Mouse (Mus musculus): ENCODE results near the gene Ostn. TPM values are rescaled to one million over a fixed set of nuclear protein-coding genes. Genes with fewer than 3 reads are reported as not detected.
A peak's percentile ranks its signal among the peaks of the same experiment; 100 is the strongest.

Gene Ostn
- total and polyA plus RNA-seq, 2 experiments from 2014 or later = not detected

GRCm38 (mm10) chr16:27354464-27354863, 47.2 kb downstream of the Ostn start:
- H3K9me3 ChIP-seq (ENCODE audit: low read length) = no peaks in the 10 kb centered on the region
- no peaks in the 10 kb centered on the region for H3K36me3 ChIP-seq (ENCODE audit: insufficient read depth, low read length)
- H3K9ac ChIP-seq (replicated peaks; ENCODE audit: low read length, poor library complexity, severe bottlenecking) = no peak overlapping the region
- no peak for ATAC-seq (ENCODE audit: low FRiP score)
- H3K4me2 ChIP-seq (ENCODE audit: low read depth, low read length, poor library complexity, severe bottlenecking) = no peak overlapping the region
- TF ChIP-seq CTCF (IDR thresholded peaks at IDR 0.05) = no peak
- WGBS = 91% methylated on average over 2 of the region's 2 CpGs
- H3K27me3 ChIP-seq (ENCODE audit: insufficient read depth, low read length) = no peaks in the 10 kb centered on the region
- no peak overlapping the region for H3K27ac ChIP-seq (ENCODE audit: low read depth, low read length)
- no peak for DNase-seq (ENCODE audit: low spot score)
- no peak overlapping the region for H3K4me3 ChIP-seq (ENCODE audit: low read depth, low read length)
- no peaks in the 10 kb centered on the region for H3K4me1 ChIP-seq (ENCODE audit: insufficient read depth, low read length)

GRCm38 (mm10) chr16:27360059-27360458, 52.8 kb downstream of the Ostn start:
- Histone ChIP-seq H3K4me1 (ENCODE audit: insufficient read depth, low read length) (no peaks in the 10 kb centered on the region), H3K4me3 (ENCODE audit: low read depth, low read length) (no peak overlapping the region), H3K9me3 (ENCODE audit: low read length) (no peaks in the 10 kb centered on the region), H3K9ac (replicated peaks; ENCODE audit: low read length, poor library complexity, severe bottlenecking) (no peak overlapping the region), H3K4me2 (ENCODE audit: low read depth, low read length, poor library complexity, severe bottlenecking) (no peak overlapping the region), H3K36me3 (ENCODE audit: insufficient read depth, low read length) (no peaks in the 10 kb centered on the region), H3K27ac (ENCODE audit: low read depth, low read length) (no peak overlapping the region), H3K27me3 (ENCODE audit: insufficient read depth, low read length) (no peaks in the 10 kb centered on the region)
- ATAC-seq (ENCODE audit: low FRiP score) = no peak
- WGBS = 94% methylated on average over 1 of the region's 1 CpGs
- DNase-seq (ENCODE audit: low spot score) = no peak
- TF ChIP-seq CTCF (IDR thresholded peaks at IDR 0.05) = no peak

GRCm38 (mm10) chr16:27370191-27370590, 62.9 kb downstream of the Ostn start, which contains the start of gene Uts2b:
TSS of gene Uts2b (minus strand) at chr16:27370239.
- TF ChIP-seq CTCF (IDR thresholded peaks at IDR 0.05) = no peak
- Histone ChIP-seq H3K36me3 (ENCODE audit: insufficient read depth, low read length) (no peaks in the 10 kb centered on the region), H3K4me1 (ENCODE audit: insufficient read depth, low read length) (no peaks in the 10 kb centered on the region), H3K4me2 (ENCODE audit: low read depth, low read length, poor library complexity, severe bottlenecking) (no peak within 1 kb of the TSS), H3K27me3 (ENCODE audit: insufficient read depth, low read length) (no peaks in the 10 kb centered on the region), H3K27ac (ENCODE audit: low read depth, low read length) (no peak within 1 kb of the TSS), H3K4me3 (ENCODE audit: low read depth, low read length) (no peak within 1 kb of the TSS), H3K9me3 (ENCODE audit: low read length) (no peaks in the 10 kb centered on the region), H3K9ac (replicated peaks; ENCODE audit: low read length, poor library complexity, severe bottlenecking) (no peak within 1 kb of the TSS)
- no peak for ATAC-seq (ENCODE audit: low FRiP score)
- WGBS = 85% methylated on average over 8 of the region's 8 CpGs
- no peak for DNase-seq (ENCODE audit: low spot score)

GRCm38 (mm10) chr16:27370700-27371099, 63.4 kb downstream of the Ostn start:
- Histone ChIP-seq H3K9me3 (ENCODE audit: low read length) (no peaks in the 10 kb centered on the region), H3K4me3 (ENCODE audit: low read depth, low read length) (no peak overlapping the region), H3K27me3 (ENCODE audit: insufficient read depth, low read length) (no peaks in the 10 kb centered on the region), H3K4me1 (ENCODE audit: insufficient read depth, low read length) (no peaks in the 10 kb centered on the region), H3K9ac (replicated peaks; ENCODE audit: low read length, poor library complexity, severe bottlenecking) (no peak overlapping the region), H3K27ac (ENCODE audit: low read depth, low read length) (no peak overlapping the region), H3K36me3 (ENCODE audit: insufficient read depth, low read length) (no peaks in the 10 kb centered on the region), H3K4me2 (ENCODE audit: low read depth, low read length, poor library complexity, severe bottlenecking) (no peak overlapping the region)
- DNase-seq (ENCODE audit: low spot score) (peak; percentile 25), ATAC-seq (ENCODE audit: low FRiP score) (no peak)
- WGBS = 87% methylated on average over 2 of the region's 2 CpGs
- TF ChIP-seq CTCF (IDR thresholded peaks at IDR 0.05) = no peak

GRCm38 (mm10) chr16:27374139-27374538, 66.8 kb downstream of the Ostn start:
- Histone ChIP-seq H3K27ac (ENCODE audit: low read depth, low read length) (no peak overlapping the region), H3K27me3 (ENCODE audit: insufficient read depth, low read length) (no peaks in the 10 kb centered on the region), H3K36me3 (ENCODE audit: insufficient read depth, low read length) (no peaks in the 10 kb centered on the region), H3K9ac (replicated peaks; ENCODE audit: low read length, poor library complexity, severe bottlenecking) (no peak overlapping the region), H3K4me1 (ENCODE audit: insufficient read depth, low read length) (no peaks in the 10 kb centered on the region), H3K9me3 (ENCODE audit: low read length) (no peaks in the 10 kb centered on the region), H3K4me2 (ENCODE audit: low read depth, low read length, poor library complexity, severe bottlenecking) (no peak overlapping the region), H3K4me3 (ENCODE audit: low read depth, low read length) (no peak overlapping the region)
- no peak for TF ChIP-seq CTCF (IDR thresholded peaks at IDR 0.05)
- ATAC-seq (ENCODE audit: low FRiP score) (no peak), DNase-seq (ENCODE audit: low spot score) (no peak)
- WGBS = 71% methylated on average over 3 of the region's 3 CpGs

GRCm38 (mm10) chr16:27375318-27375717, 68.0 kb downstream of the Ostn start:
- Histone ChIP-seq H3K4me3 (ENCODE audit: low read depth, low read length) (no peak overlapping the region), H3K9ac (replicated peaks; ENCODE audit: low read length, poor library complexity, severe bottlenecking) (no peak overlapping the region), H3K36me3 (ENCODE audit: insufficient read depth, low read length) (no peaks in the 10 kb centered on the region), H3K9me3 (ENCODE audit: low read length) (no peaks in the 10 kb centered on the region), H3K4me2 (ENCODE audit: low read depth, low read length, poor library complexity, severe bottlenecking) (no peak overlapping the region), H3K27me3 (ENCODE audit: insufficient read depth, low read length) (no peaks in the 10 kb centered on the region), H3K27ac (ENCODE audit: low read depth, low read length) (no peak overlapping the region), H3K4me1 (ENCODE audit: insufficient read depth, low read length) (no peaks in the 10 kb centered on the region)
- 94% methylated on average over 2 of the region's 2 CpGs for WGBS
- TF ChIP-seq CTCF (IDR thresholded peaks at IDR 0.05) = no peak
- ATAC-seq (ENCODE audit: low FRiP score) (no peak), DNase-seq (ENCODE audit: low spot score) (no peak)
